Comparison of ENCODE assay signal across 22 mouse cellular contexts in genomic region chr3:30548928-30549327, GRCm38 (mm10). TPM values are rescaled to one million over a fixed set of nuclear protein-coding genes. Genes with fewer than 3 reads are reported as not detected.
DNase-seq lines count a peak whose midpoint lies in the region; ATAC-seq lines count a peak whose summit lies in the region.
"Had no signal": no experiment of that assay in that cellular context is flagged by ENCODE, and none has a peak within 500 bp of the region (broad histone marks: within the 10 kb centered on the region; RNA-seq: fewer than 3 reads in every experiment).

No protein-coding gene starts in this region.

- H3K9me3 ChIP-seq in heart, embryonic 15.5 days (replicated peaks), result no peaks in the 10 kb centered on the region
- H3K9me3 ChIP-seq in heart, embryonic 11.5 days (replicated peaks; ENCODE audit: control insufficient read depth, low read length), result no peaks in the 10 kb centered on the region
- H3K9me3 ChIP-seq: heart, embryonic 13.5 days; liver, embryonic 15.5 days; neural tube, embryonic 12.5 days had no signal

- intact Hi-C loops in left cerebral cortex, postnatal 14 days (cut with DNase I), result no loop called here
- intact Hi-C loops in left cerebral cortex, postnatal 4 days (cut with DNase I), result no loop called here

- no peak overlapping the region for H3K4me2 ChIP-seq in heart, embryonic 15.5 days
- no peak overlapping the region for H3K4me2 ChIP-seq in heart, embryonic 11.5 days
- H3K4me2 ChIP-seq: heart, embryonic 13.5 days; liver, embryonic 15.5 days; neural tube, embryonic 12.5 days had no signal

- H3K36me3 ChIP-seq in heart, embryonic 15.5 days, result no peaks in the 10 kb centered on the region
- no peaks in the 10 kb centered on the region for H3K36me3 ChIP-seq in heart, embryonic 11.5 days (ENCODE audit: control insufficient read depth, insufficient read depth, low read length)
- H3K36me3 ChIP-seq: heart, embryonic 13.5 days; liver, embryonic 15.5 days; neural tube, embryonic 12.5 days had no signal

- 60% methylated on average over 7 of the region's 7 CpGs for WGBS in heart, embryonic 15.5 days
- WGBS in heart, embryonic 11.5 days (ENCODE audit: insufficient replicate concordance), result 77% methylated on average over 7 of the region's 7 CpGs

- H3K4me1 ChIP-seq in heart, embryonic 15.5 days (replicated peaks), result peaks cover 16% of the 10 kb centered on the region
- peaks cover 13% of the 10 kb centered on the region for H3K4me1 ChIP-seq in heart, embryonic 11.5 days (ENCODE audit: control insufficient read depth, insufficient read depth, low read length)
- H3K4me1 ChIP-seq: liver, embryonic 15.5 days; neural tube, embryonic 12.5 days had no signal

- no peak for ATAC-seq in heart, embryonic 15.5 days (replicated peaks; ENCODE audit: insufficient number of reproducible peaks, insufficient read depth, low FRiP score, low read depth)
- no peak for ATAC-seq in heart, embryonic 11.5 days (replicated peaks; ENCODE audit: insufficient number of reproducible peaks, low FRiP score, low TSS enrichment)
- ATAC-seq: forebrain, embryonic 14.5 days; hindbrain, embryonic 16.5 days had no signal

- no peaks in the 10 kb centered on the region for H3K27me3 ChIP-seq in heart, embryonic 15.5 days
- H3K27me3 ChIP-seq in heart, embryonic 11.5 days (ENCODE audit: control insufficient read depth, insufficient read depth, low read length), result no peaks in the 10 kb centered on the region
- H3K27me3 ChIP-seq: heart, embryonic 13.5 days; liver, embryonic 15.5 days; neural tube, embryonic 12.5 days had no signal

- DNase-seq in left cerebral cortex, postnatal 14 days (ENCODE audit: low spot score in 2 of 2), result peak; percentile 33 to 36
- no peak for DNase-seq in left cerebral cortex, postnatal 4 days
- peak; percentile 38 to 51 for DNase-seq in right cerebral cortex, postnatal 10 days (ENCODE audit: low spot score in 2 of 2)
- DNase-seq in right cerebral cortex, postnatal 4 days, result no peak
- peak; percentile 21 for DNase-seq in telencephalon, adult 2 months (ENCODE audit: low read depth, low spot score)
- DNase-seq in neural tube, embryonic 10.5 days (ENCODE audit: extremely low spot score, low spot score), result no peak
- DNase-seq: adrenal gland, adult 2 months; cerebellum, adult 8-10 months; embryo, embryonic 11 days; gastrocnemius, adult 2 months; kidney, adult 9 months; spleen, adult 18-20 months; thymus, postnatal 36 days had no signal

- H3K9ac ChIP-seq in heart, embryonic 15.5 days, result no peak overlapping the region
- no peak overlapping the region for H3K9ac ChIP-seq in heart, embryonic 11.5 days (ENCODE audit: low read depth, low read length)
- H3K9ac ChIP-seq: heart, embryonic 13.5 days; liver, embryonic 15.5 days; neural tube, embryonic 12.5 days had no signal

- H3K4me3 ChIP-seq in heart, embryonic 15.5 days, result no peak overlapping the region
- no peak overlapping the region for H3K4me3 ChIP-seq in heart, embryonic 11.5 days (ENCODE audit: low read depth, low read length)
- H3K4me3 ChIP-seq: gastrocnemius, adult 2 months; heart, embryonic 13.5 days; liver, embryonic 15.5 days; neural tube, embryonic 12.5 days had no signal

- 0 out of 2 replicates have a peak overlapping the region, but pooled peaks have one; percentile 24 for H3K27ac ChIP-seq in heart, embryonic 15.5 days
- no peak overlapping the region for H3K27ac ChIP-seq in heart, embryonic 11.5 days (ENCODE audit: low read depth, low read length)
- H3K27ac ChIP-seq: gastrocnemius, adult 2 months; heart, embryonic 13.5 days; liver, embryonic 15.5 days; neural tube, embryonic 12.5 days had no signal

RNA-seq across cellular contexts. Expression of gene Mecom, which starts 1.1 kb away (rescaled TPM):
- polyA plus RNA-seq in heart, embryonic 15.5 days (2015; fragmentation: Nextera tagmentation; extraction: Ambion mirVana), result 17.3 and 24.1 TPM in 2 replicates
- polyA plus RNA-seq in heart, embryonic 11.5 days (2014; fragmentation: Nextera tagmentation; extraction: Ambion mirVana), result 41.8 and 42.5 TPM in 2 replicates
- total RNA-seq in left cerebral cortex, postnatal 14 days (2021), result 1 to 10 TPM; 5.2 to 6.0 TPM
- 1 to 10 TPM; 5.3 to 6.0 TPM for total RNA-seq in left cerebral cortex, postnatal 4 days (2021)

RNA-seq across cellular contexts. Expression of gene Actrt3, which starts 50.8 kb away (rescaled TPM):
- polyA plus RNA-seq in heart, embryonic 15.5 days (2015; fragmentation: Nextera tagmentation; extraction: Ambion mirVana), result not detected in 2 replicates
- polyA plus RNA-seq in heart, embryonic 11.5 days (2014; fragmentation: Nextera tagmentation; extraction: Ambion mirVana), result not detected in 2 replicates
- under 1 TPM; 0.57 to 0.72 TPM for total RNA-seq in left cerebral cortex, postnatal 14 days (2021)
- 1 to 10 TPM; 1.0 to 1.5 TPM for total RNA-seq in left cerebral cortex, postnatal 4 days (2021)
- total RNA-seq: adrenal gland, adult 2 months; ES-E14; gastrocnemius, adult 2 months; megakaryocyte, adult 5-6 weeks had no signal
- polyA plus RNA-seq: adrenal gland, adult 2 months; heart, embryonic 13.5 days; liver, embryonic 15.5 days; neural tube, embryonic 12.5 days had no signal

RNA-seq across cellular contexts. Expression of gene Mynn, which starts 52.9 kb away (rescaled TPM):
- polyA plus RNA-seq in heart, embryonic 15.5 days (2015; fragmentation: Nextera tagmentation; extraction: Ambion mirVana), result 21.2 and 23.2 TPM in 2 replicates
- polyA plus RNA-seq in heart, embryonic 11.5 days (2014; fragmentation: Nextera tagmentation; extraction: Ambion mirVana), result 22.1 and 30.3 TPM in 2 replicates
- total RNA-seq in left cerebral cortex, postnatal 14 days (2021), result 10 to 100 TPM; 15.5 to 17.3 TPM
- 10 to 100 TPM; 23.3 to 24.4 TPM for total RNA-seq in left cerebral cortex, postnatal 4 days (2021)

Comparison
In these comparisons a context has a peak if more than half of its experiments do, and no peak if none do; other contexts are left out.
1. DNase-seq: peak in left cerebral cortex, postnatal 14 days (2 of 2), right cerebral cortex, postnatal 10 days (2 of 2) and telencephalon, adult 2 months (single experiment); none in left cerebral cortex, postnatal 4 days (single experiment), right cerebral cortex, postnatal 4 days (single experiment) and neural tube, embryonic 10.5 days (single experiment).